Mouse (Mus musculus) E14TG2a.4 (cell line): ENCODE measurements at regions not wholly inside any gene's neighbourhood (a gene's known extent, or its start where the extent isn't known, plus 50 kb on each side); places are given as distances from the start of the nearest gene placed in this dataset.
"Not testable (repeated sequence)": the region's sequence is repeated elsewhere in the genome, so short reads cannot be mapped to it uniquely, and the experiment has no call there.

ENCODE experiments used
- H3K27me3 ChIP-seq: 2 replicates; pipeline ENCODE4 v1.6.1; 2014; ENCODE audit warnings: low read length, control low read depth; ENCODE audit not compliant: insufficient read depth
- H3K36me3 ChIP-seq: 2 replicates; pipeline ENCODE4 v1.6.1; 2014; ENCODE audit warnings: low read length, control low read depth; ENCODE audit not compliant: insufficient read depth
- H3K4me1 ChIP-seq: replicated peaks from 2 replicates; pipeline ENCODE4 v1.6.1; 2014; ENCODE audit warnings: low read depth, low read length, control low read depth
- H3K4me3 ChIP-seq: replicated peaks from 2 replicates; pipeline ENCODE4 v1.5.1; 2014; ENCODE audit warnings: mild to moderate bottlenecking, low read length
- H3K9me3 ChIP-seq: 2 replicates; pipeline ENCODE4 v1.6.1; 2014; ENCODE audit warnings: low read length, control low read depth
- CTCF ChIP-seq: conservative IDR thresholded peaks from 2 replicates; pipeline ENCODE4 v1.5.1; 2014; ENCODE audit warnings: low read length
- NANOG ChIP-seq: IDR thresholded peaks from 2 replicates; pipeline ENCODE4 v1.6.1; 2014; ENCODE audit warnings: borderline replicate concordance, low read length, mixed read lengths
- POU5F1 ChIP-seq: IDR thresholded peaks from 2 replicates; pipeline ENCODE4 v1.6.1; 2014; ENCODE audit warnings: low read length, borderline replicate concordance

DNA sequence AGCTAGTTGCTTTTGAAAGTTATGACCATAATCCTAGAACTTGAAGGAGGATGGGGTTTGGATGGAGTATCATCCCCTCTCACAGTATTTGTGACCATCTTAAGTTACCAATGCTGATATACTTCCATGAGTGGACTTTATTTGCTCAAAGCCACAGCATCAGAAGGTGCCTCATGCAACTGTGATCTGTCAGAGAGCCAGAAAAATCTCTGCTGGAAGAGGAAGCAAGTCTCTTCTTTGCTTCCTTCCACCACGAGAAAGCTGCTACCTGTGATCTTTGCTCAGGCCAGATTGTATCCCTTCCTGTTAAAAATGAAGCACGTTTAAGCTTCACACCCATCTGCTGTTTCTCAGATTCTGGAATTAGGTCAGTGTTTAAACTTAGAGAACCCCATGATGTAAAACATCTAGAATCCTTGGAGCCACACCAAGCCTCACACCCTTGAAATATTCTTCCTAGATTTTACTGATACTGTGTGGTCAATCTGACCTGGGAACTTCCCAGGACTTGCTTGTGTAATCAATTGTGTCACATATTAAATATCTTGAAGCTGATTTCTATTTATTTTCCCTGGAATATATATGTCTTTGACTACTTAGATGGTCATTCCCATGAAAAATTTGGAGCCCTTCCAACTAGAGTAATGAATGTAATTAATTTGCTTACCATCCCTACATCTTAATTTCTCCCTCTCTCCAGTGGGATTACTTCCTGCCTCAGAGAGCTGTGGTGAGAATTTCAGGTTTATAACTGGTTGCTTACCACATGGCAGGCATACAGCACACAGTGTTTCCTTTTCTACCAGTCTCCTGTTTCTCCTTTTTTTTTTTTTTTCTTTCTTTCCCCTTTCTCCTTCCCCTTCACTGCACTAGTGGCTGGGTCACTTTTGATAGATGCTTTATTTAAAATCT lies 56.5 kb upstream of the Tmem229a start:
- Histone ChIP-seq H3K36me3 (no peaks in the 10 kb centered on the region), H3K9me3 (no peaks in the 10 kb centered on the region), H3K4me3 (no peak overlapping the region), H3K4me1 (no peaks in the 10 kb centered on the region), H3K27me3 (no peaks in the 10 kb centered on the region)
- TF ChIP-seq NANOG (no peak), CTCF (no peak), POU5F1 (no peak)

DNA sequence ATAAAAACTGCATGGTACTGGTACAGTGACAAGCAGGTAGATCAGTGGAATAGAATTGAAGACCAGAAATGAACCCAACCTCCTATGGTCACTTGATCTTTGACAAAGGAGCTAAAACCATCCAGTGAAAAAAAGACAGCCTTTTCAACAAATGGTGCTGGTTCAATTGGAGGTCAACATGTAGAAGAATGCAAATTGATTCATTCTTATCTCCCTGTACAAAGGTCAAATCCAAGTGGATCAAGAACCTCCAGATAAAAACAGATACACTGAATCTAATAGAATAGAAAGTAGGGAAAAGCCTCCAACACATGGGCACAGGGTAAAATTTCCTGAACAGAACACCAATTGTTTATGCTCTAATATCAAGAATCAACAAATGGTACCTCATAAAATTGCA lies 52.8 kb upstream of the Tmem229a start:
- H3K4me1 ChIP-seq, H3K9me3 ChIP-seq, H3K4me3 ChIP-seq, H3K36me3 ChIP-seq, H3K27me3 ChIP-seq: not testable (repeated sequence)
